In genomic region chr16:31025516-31025915, GRCm38 (mm10) we compare ENCODE assay signal across 19 mouse cellular contexts.
"Had no signal": no experiment of that assay in that cellular context is flagged by ENCODE, and none has a peak within 500 bp of the region (broad histone marks: within the 10 kb centered on the region; RNA-seq: fewer than 3 reads in every experiment).

No protein-coding gene starts in this region.

- H3K36me3 ChIP-seq: lung, embryonic 15.5 days; midbrain, embryonic 13.5 days; midbrain, embryonic 15.5 days; neural tube, embryonic 13.5 days; neural tube, embryonic 15.5 days; stomach, embryonic 15.5 days had no signal

- H3K27me3 ChIP-seq: lung, embryonic 15.5 days; megakaryocyte, embryonic 14.5 days; midbrain, embryonic 13.5 days; midbrain, embryonic 15.5 days; neural tube, embryonic 13.5 days; neural tube, embryonic 15.5 days; stomach, embryonic 15.5 days had no signal

- H3K9me3 ChIP-seq: lung, embryonic 15.5 days; midbrain, embryonic 13.5 days; midbrain, embryonic 15.5 days; neural tube, embryonic 13.5 days; neural tube, embryonic 15.5 days; stomach, embryonic 15.5 days had no signal

- H3K4me3 ChIP-seq: lung, embryonic 15.5 days; midbrain, embryonic 13.5 days; midbrain, embryonic 15.5 days; myocyte; neural tube, embryonic 13.5 days; neural tube, embryonic 15.5 days; stomach, embryonic 15.5 days had no signal

- H3K27ac ChIP-seq: lung, embryonic 15.5 days; midbrain, embryonic 13.5 days; midbrain, embryonic 15.5 days; neural tube, embryonic 13.5 days; neural tube, embryonic 15.5 days; stomach, embryonic 15.5 days; stomach, postnatal 0 days had no signal

- DNase-seq: lung, adult 2 months; lung, postnatal 14 days; lung, postnatal 36 days; retina, postnatal 1 day; right cerebral cortex, adult 18-20 months; right cerebral cortex, postnatal 25 days; thymus, adult 2 months; thymus, postnatal 25 days; thymus, postnatal 4 days had no signal

- H3K9ac ChIP-seq: lung, embryonic 15.5 days; midbrain, embryonic 13.5 days; midbrain, embryonic 15.5 days; neural tube, embryonic 13.5 days; neural tube, embryonic 15.5 days; stomach, embryonic 15.5 days had no signal

- ATAC-seq: lung, postnatal 0 days; midbrain, embryonic 13.5 days; midbrain, embryonic 15.5 days had no signal

- H3K4me1 ChIP-seq: stomach, embryonic 15.5 days had no signal
